Mouse (Mus musculus): ENCODE data around the gene Calcoco1. TPM values are rescaled to one million over a fixed set of nuclear protein-coding genes. Genes with fewer than 3 reads are reported as not detected.
A peak's percentile ranks its signal among the peaks of the same experiment; 100 is the strongest.

The Calcoco1 gene
- polyA plus RNA-seq, 1 experiment from 2014 or later = 33.5 TPM

- no peaks in the 10 kb centered on the region for H3K36me3 ChIP-seq
- 0 out of 2 replicates have a peak overlapping the region, but pooled peaks have one; percentile 17 for H3K27ac ChIP-seq
Measured at GRCm38 (mm10) chr15:102735031-102735430, 13.1 kb upstream of the Calcoco1 start.

GRCm38 (mm10) chr15:102733759-102734531, 12.0 kb upstream of the Calcoco1 start:
- DNase-seq (ENCODE audit: low spot score) = no peak
- H3K27me3 ChIP-seq (ENCODE audit: low read depth, poor library complexity, severe bottlenecking) = peaks cover 52% of the 10 kb centered on the region
- no peak overlapping the region for H3K27ac ChIP-seq

More at GRCm38 (mm10) chr15:102735031-102735430, 13.1 kb upstream of the Calcoco1 start:
- WGBS = 45% methylated on average over 14 of the region's 14 CpGs
- Histone ChIP-seq H3K4me1 (peaks cover 29% of the 10 kb centered on the region), H3K9me3 (replicated peaks) (no peaks in the 10 kb centered on the region), H3K4me3 (no peak overlapping the region), H3K27me3 (ENCODE audit: low read depth, poor library complexity, severe bottlenecking) (peaks cover 52% of the 10 kb centered on the region)
- DNase-seq (ENCODE audit: low spot score) = no peak

GRCm38 (mm10) chr15:102733233-102733632, 11.3 kb upstream of the Calcoco1 start:
- no peak for DNase-seq (ENCODE audit: low spot score)
- Histone ChIP-seq H3K9me3 (replicated peaks) (no peaks in the 10 kb centered on the region), H3K36me3 (no peaks in the 10 kb centered on the region), H3K27me3 (ENCODE audit: low read depth, poor library complexity, severe bottlenecking) (peaks cover 52% of the 10 kb centered on the region), H3K27ac (no peak overlapping the region), H3K4me1 (peaks cover 32% of the 10 kb centered on the region), H3K4me3 (no peak overlapping the region)
- 82% methylated on average over 5 of the region's 5 CpGs for WGBS

More at GRCm38 (mm10) chr15:102733759-102734531, 12.0 kb upstream of the Calcoco1 start:
- Histone ChIP-seq H3K9me3 (replicated peaks) (no peaks in the 10 kb centered on the region), H3K4me3 (no peak overlapping the region), H3K36me3 (no peaks in the 10 kb centered on the region), H3K4me1 (peaks cover 32% of the 10 kb centered on the region)
- WGBS = 90% methylated on average over 28 of the region's 28 CpGs

- Histone ChIP-seq H3K36me3 (no peaks in the 10 kb centered on the region), H3K4me3 (no peak overlapping the region), H3K27ac (no peak overlapping the region), H3K27me3 (ENCODE audit: low read depth, poor library complexity, severe bottlenecking) (peaks cover 49% of the 10 kb centered on the region), H3K4me1 (peaks cover 30% of the 10 kb centered on the region), H3K9me3 (replicated peaks) (no peaks in the 10 kb centered on the region)
- WGBS = 93% methylated on average over 6 of the region's 6 CpGs
- DNase-seq (ENCODE audit: low spot score) = no peak
Measured at GRCm38 (mm10) chr15:102732406-102732805, 10.4 kb upstream of the Calcoco1 start.

GRCm38 (mm10) chr15:102727951-102728350, 6.0 kb upstream of the Calcoco1 start:
- no peak overlapping the region for H3K4me3 ChIP-seq
- no peak for DNase-seq (ENCODE audit: low spot score)
- H3K27ac ChIP-seq = no peak overlapping the region
- H3K9me3 ChIP-seq (replicated peaks) = no peaks in the 10 kb centered on the region
- H3K36me3 ChIP-seq = no peaks in the 10 kb centered on the region
- peaks cover 6% of the 10 kb centered on the region; the same call in 1 of the 2 replicates for H3K4me1 ChIP-seq
- WGBS = 77% methylated on average over 2 of the region's 2 CpGs
- H3K27me3 ChIP-seq (ENCODE audit: low read depth, poor library complexity, severe bottlenecking) = peaks cover 8% of the 10 kb centered on the region; the same call in 1 of the 2 replicates

GRCm38 (mm10) chr15:102723358-102724135, 1.6 kb upstream of the Calcoco1 start:
- DNase-seq (ENCODE audit: low spot score) = no peak
- WGBS = 86% methylated on average over 10 of the region's 10 CpGs
- Histone ChIP-seq H3K4me3 (no peak overlapping the region), H3K36me3 (peaks cover 6% of the 10 kb centered on the region; the same call in 1 of the 2 replicates), H3K4me1 (peaks cover 14% of the 10 kb centered on the region), H3K9me3 (replicated peaks) (no peaks in the 10 kb centered on the region), H3K27me3 (ENCODE audit: low read depth, poor library complexity, severe bottlenecking) (no peaks in the 10 kb centered on the region), H3K27ac (no peak overlapping the region)

GRCm38 (mm10) chr15:102722500-102722931, 538 bp upstream of the Calcoco1 start:
- peaks cover 14% of the 10 kb centered on the region for H3K36me3 ChIP-seq
- no peak for DNase-seq (ENCODE audit: low spot score)
- peak overlapping the region; percentile 72 for H3K4me3 ChIP-seq
- H3K9me3 ChIP-seq (replicated peaks) = no peaks in the 10 kb centered on the region
- WGBS = 69% methylated on average over 4 of the region's 4 CpGs
- peak overlapping the region; percentile 46; the same call in 1 of the 2 replicates for H3K27ac ChIP-seq
- H3K27me3 ChIP-seq (ENCODE audit: low read depth, poor library complexity, severe bottlenecking) = no peaks in the 10 kb centered on the region
- H3K4me1 ChIP-seq = peaks cover 14% of the 10 kb centered on the region

- 21% methylated on average over 14 of the region's 14 CpGs for WGBS
Measured at GRCm38 (mm10) chr15:102721016-102721898, 721 bp downstream of the Calcoco1 start.

GRCm38 (mm10) chr15:102716132-102716531, 5.8 kb downstream of the Calcoco1 start:
- WGBS = 64% methylated on average over 12 of the region's 12 CpGs

More at GRCm38 (mm10) chr15:102721016-102721898, 721 bp downstream of the Calcoco1 start:
- Histone ChIP-seq H3K27me3 (ENCODE audit: low read depth, poor library complexity, severe bottlenecking) (no peaks in the 10 kb centered on the region), H3K4me1 (peaks cover 16% of the 10 kb centered on the region), H3K27ac (peak overlapping the region; percentile 78), H3K4me3 (peak overlapping the region; percentile 72), H3K9me3 (replicated peaks) (no peaks in the 10 kb centered on the region), H3K36me3 (peaks cover 17% of the 10 kb centered on the region)
- no peak for DNase-seq (ENCODE audit: low spot score)

GRCm38 (mm10) chr15:102707736-102708269, 14.2 kb downstream of the Calcoco1 start:
- no peak overlapping the region for H3K4me3 ChIP-seq
- H3K36me3 ChIP-seq = peaks cover 52% of the 10 kb centered on the region
- 79% methylated on average over 6 of the region's 6 CpGs for WGBS
- H3K9me3 ChIP-seq (replicated peaks) = no peaks in the 10 kb centered on the region
- peaks cover 18% of the 10 kb centered on the region for H3K27me3 ChIP-seq (ENCODE audit: low read depth, poor library complexity, severe bottlenecking)
- no peak for DNase-seq (ENCODE audit: low spot score)
- peaks cover 35% of the 10 kb centered on the region for H3K4me1 ChIP-seq
- H3K27ac ChIP-seq = no peak overlapping the region

More at GRCm38 (mm10) chr15:102716132-102716531, 5.8 kb downstream of the Calcoco1 start:
- no peak for DNase-seq (ENCODE audit: low spot score)
- Histone ChIP-seq H3K9me3 (replicated peaks) (no peaks in the 10 kb centered on the region), H3K27ac (no peak overlapping the region), H3K4me3 (no peak overlapping the region), H3K36me3 (peaks cover 59% of the 10 kb centered on the region), H3K4me1 (peaks cover 11% of the 10 kb centered on the region), H3K27me3 (ENCODE audit: low read depth, poor library complexity, severe bottlenecking) (0 out of 2 replicates have a peak, but pooled peaks cover 3% of the 10 kb centered on the region)

GRCm38 (mm10) chr15:102705923-102706503, 16.0 kb downstream of the Calcoco1 start:
- H3K27ac ChIP-seq = peak overlapping the region; percentile 72; the same call in 1 of the 2 replicates
- peaks cover 19% of the 10 kb centered on the region for H3K27me3 ChIP-seq (ENCODE audit: low read depth, poor library complexity, severe bottlenecking)
- no peak for DNase-seq (ENCODE audit: low spot score)
- 76% methylated on average over 7 of the region's 7 CpGs for WGBS
- no peaks in the 10 kb centered on the region for H3K9me3 ChIP-seq (replicated peaks)
- peaks cover 38% of the 10 kb centered on the region for H3K36me3 ChIP-seq
- no peak overlapping the region for H3K4me3 ChIP-seq
- peaks cover 35% of the 10 kb centered on the region for H3K4me1 ChIP-seq
